Mouse (Mus musculus) thymus, adult 2 months (tissue): ENCODE measurements around the gene Atxn1.

ENCODE experiments used
- CTCF ChIP-seq: fragments of 200-500 bp; IDR thresholded peaks from 2 replicates; pipeline ENCODE4 v1.5.1; 2012; ENCODE audit warnings: mild to moderate bottlenecking, control low read depth, low read length, moderate library complexity, borderline replicate concordance; ENCODE audit not compliant: control insufficient read depth, poor library complexity, insufficient read depth; ENCODE audit errors: extremely low read depth
- POLR2A ChIP-seq: fragments of 200-500 bp; IDR thresholded peaks from 2 replicates; pipeline ENCODE4 v1.6.1; 2012; ENCODE audit warnings: mild to moderate bottlenecking, low read length, control low read depth, moderate library complexity; ENCODE audit not compliant: control insufficient read depth, poor library complexity, insufficient read depth; ENCODE audit errors: extremely low read depth

GRCm38 (mm10) chr13:45970920-45971536 is 6.2 kb upstream of the Atxn1 start:
- no peak for TF ChIP-seq POLR2A
- no peak for TF ChIP-seq CTCF
